Mouse (Mus musculus) forebrain, embryonic 16.5 days (tissue): ENCODE results near the gene Ddx52. TPM values are rescaled to one million over a fixed set of nuclear protein-coding genes. Genes with fewer than 3 reads are reported as not detected.

Experiments used
- ATAC-seq: fragments of 200-750 bp; cut with Nextera tagmentation; 2 replicates; pipeline ENCODE4 v1.8.0; 2017; ENCODE audit warnings: mild to moderate bottlenecking, moderate library complexity
- H3K27ac ChIP-seq: fragments of 300-500 bp; sonication (generic); 2 replicates; pipeline ENCODE4 v1.5.1; 2014; ENCODE audit warnings: low read length, control low read depth
- H3K27me3 ChIP-seq: fragments of 300-500 bp; sonication (generic); replicated peaks from 2 replicates; pipeline ENCODE4 v1.6.1; 2014; ENCODE audit warnings: low read length; ENCODE audit not compliant: control insufficient read depth, insufficient read depth
- H3K36me3 ChIP-seq: fragments of 300-500 bp; sonication (generic); 2 replicates; pipeline ENCODE4 v1.6.1; 2014; ENCODE audit not compliant: control insufficient read depth, insufficient read depth
- H3K4me1 ChIP-seq: fragments of 300-500 bp; sonication (generic); replicated peaks from 2 replicates; pipeline ENCODE4 v1.6.1; 2014; ENCODE audit warnings: low read length; ENCODE audit not compliant: control insufficient read depth, insufficient read depth
- H3K4me2 ChIP-seq: fragments of 300-500 bp; sonication (generic); 2 replicates; pipeline ENCODE4 v1.6.1; 2014; ENCODE audit warnings: mild to moderate bottlenecking, low read length, control low read depth
- H3K4me3 ChIP-seq: fragments of 300-500 bp; sonication (generic); replicated peaks from 2 replicates; pipeline ENCODE4 v1.5.1; 2014; ENCODE audit warnings: mild to moderate bottlenecking, low read length, control low read depth
- H3K9ac ChIP-seq: fragments of 300-500 bp; sonication (generic); replicated peaks from 2 replicates; pipeline ENCODE4 v1.6.1; 2014; ENCODE audit warnings: low read depth, low read length, control low read depth
- H3K9me3 ChIP-seq: fragments of 300-500 bp; sonication (generic); 2 replicates; pipeline ENCODE4 v1.6.1; 2016; ENCODE audit warnings: low read length; ENCODE audit not compliant: control insufficient read depth
- WGBS: fragments of 180-500 bp; shearing (Covaris S2); extraction: QIAGEN DNeasy Blood & Tissue Kit; methylation state at CpG from one replicate; pipeline ENCODE4 v1.1.7; 2014; 5-methylcytosine and 5-hydroxymethylcytosine counted together
- polyA plus RNA-seq: library from polyadenylated mRNA; unstranded; fragments of >200 nt; fragmentation: Nextera tagmentation; extraction: Ambion mirVana; gene quantifications from 2 replicates; pipeline ENCODE4 v1.2.1, GENCODE M21; 2015

Gene Ddx52
- polyA plus RNA-seq, 1 experiment from 2014 or later: 28.7 TPM

GRCm38 (mm10) chr11:84009001-84009400 lies 67.1 kb downstream of the Ddx52 start:
- H3K36me3 ChIP-seq: peaks cover 27% of the 10 kb centered on the region
- H3K9ac ChIP-seq: no peak overlapping the region
- no peak overlapping the region for H3K4me2 ChIP-seq
- no peaks in the 10 kb centered on the region for H3K9me3 ChIP-seq
- H3K4me1 ChIP-seq: peaks cover 39% of the 10 kb centered on the region
- no peak overlapping the region for H3K4me3 ChIP-seq
- no peak for ATAC-seq
- H3K27me3 ChIP-seq: no peaks in the 10 kb centered on the region
- WGBS: 85% methylated on average over 9 of the region's 9 CpGs
- H3K27ac ChIP-seq: no peak overlapping the region

- no peaks in the 10 kb centered on the region for H3K9me3 ChIP-seq
- no peak overlapping the region for H3K9ac ChIP-seq
- peak overlapping the region; percentile 7 for H3K27ac ChIP-seq
- no peak overlapping the region for H3K4me3 ChIP-seq
- ATAC-seq: no peak
- H3K36me3 ChIP-seq: peaks cover 19% of the 10 kb centered on the region
- H3K4me1 ChIP-seq: peaks cover 39% of the 10 kb centered on the region
- WGBS: 44% methylated on average over 9 of the region's 9 CpGs
- H3K4me2 ChIP-seq: no peak overlapping the region
- no peaks in the 10 kb centered on the region for H3K27me3 ChIP-seq
Observed at GRCm38 (mm10) chr11:84010411-84010810, 68.5 kb downstream of the Ddx52 start.

GRCm38 (mm10) chr11:84011050-84011449 lies 69.2 kb downstream of the Ddx52 start:
- H3K9me3 ChIP-seq: no peaks in the 10 kb centered on the region
- H3K4me2 ChIP-seq: peak overlapping the region; percentile 39
- H3K36me3 ChIP-seq: peaks cover 18% of the 10 kb centered on the region
- ATAC-seq: peak; percentile 71
- 11% methylated on average over 12 of the region's 12 CpGs for WGBS
- peak overlapping the region; percentile 75 for H3K27ac ChIP-seq
- peak overlapping the region; percentile 14; the same call in 1 of the 2 replicates for H3K4me3 ChIP-seq
- H3K9ac ChIP-seq: peak overlapping the region; percentile 20
- H3K27me3 ChIP-seq: no peaks in the 10 kb centered on the region
- H3K4me1 ChIP-seq: peaks cover 39% of the 10 kb centered on the region

- Histone ChIP-seq H3K4me1 (peaks cover 39% of the 10 kb centered on the region), H3K4me3 (peak overlapping the region; percentile 14; the same call in 1 of the 2 replicates), H3K27ac (peak overlapping the region; percentile 75), H3K36me3 (peaks cover 13% of the 10 kb centered on the region), H3K4me2 (peak overlapping the region; percentile 39), H3K27me3 (no peaks in the 10 kb centered on the region), H3K9me3 (no peaks in the 10 kb centered on the region), H3K9ac (peak overlapping the region; percentile 20)
- WGBS: 18% methylated on average over 2 of the region's 2 CpGs
- no peak; the same call in 1 of the 2 replicates for ATAC-seq
Observed at GRCm38 (mm10) chr11:84011576-84011975, 69.7 kb downstream of the Ddx52 start.

Other genes with a start within 250 kb of the Ddx52 start
- not detected in 2 replicates for gene Wfdc17, start 238.1 kb upstream of the Ddx52 start, polyA plus RNA-seq
- not detected in 2 replicates for gene Wfdc18, start 233.0 kb upstream of the Ddx52 start, polyA plus RNA-seq
- not detected in 2 replicates for gene Wfdc21, start 195.1 kb upstream of the Ddx52 start, polyA plus RNA-seq
- gene Heatr6, start 188.4 kb upstream of the Ddx52 start, polyA plus RNA-seq: 34.5 and 41.0 TPM in 2 replicates
- 0.16 TPM in 1 of 2 replicates, not detected in the other for gene Hnf1b, start 92.0 kb upstream of the Ddx52 start, polyA plus RNA-seq
- gene Synrg, start 22.4 kb downstream of the Ddx52 start, polyA plus RNA-seq: 34.9 and 37.6 TPM in 2 replicates
- gene Dusp14, start 127.2 kb downstream of the Ddx52 start, polyA plus RNA-seq: 28.0 and 30.0 TPM in 2 replicates
- 40.1 and 40.2 TPM in 2 replicates for gene Tada2a, start 187.5 kb downstream of the Ddx52 start, polyA plus RNA-seq
- gene Acaca, start 187.6 kb downstream of the Ddx52 start, polyA plus RNA-seq: 28.9 and 29.0 TPM in 2 replicates
- gene Gm11437, start 225.4 kb downstream of the Ddx52 start, polyA plus RNA-seq: not detected in 2 replicates